Mouse (Mus musculus) ES-Bruce4 (cell line): ENCODE measurements around the gene Pknox2. TPM values are rescaled to one million over a fixed set of nuclear protein-coding genes. Genes with fewer than 3 reads are reported as not detected.
A peak's percentile ranks its signal among the peaks of the same experiment; 100 is the strongest.

Experiments used
- H3K27ac ChIP-seq: 2 replicates; pipeline ENCODE4 v1.5.1; 2012; ENCODE audit warnings: low read length, inconsistent platforms; ENCODE audit not compliant: insufficient read depth
- H3K27me3 ChIP-seq: 2 replicates; pipeline ENCODE4 v1.6.1; 2012; ENCODE audit warnings: mild to moderate bottlenecking, low read length, inconsistent platforms; ENCODE audit not compliant: control insufficient read depth, poor library complexity, insufficient read depth, severe bottlenecking
- H3K36me3 ChIP-seq: 2 replicates; pipeline ENCODE4 v1.6.1; 2012; ENCODE audit warnings: inconsistent platforms, mild to moderate bottlenecking, low read length, moderate library complexity; ENCODE audit not compliant: control insufficient read depth, poor library complexity, insufficient read depth, severe bottlenecking
- H3K4me1 ChIP-seq: one replicate; pipeline ENCODE4 v1.8.1; 2011; ENCODE audit warnings: low read length; ENCODE audit not compliant: control insufficient read depth, insufficient read depth
- H3K4me3 ChIP-seq: 2 replicates; pipeline ENCODE4 v1.5.1; 2011; ENCODE audit warnings: low read depth, mild to moderate bottlenecking, low read length
- H3K9ac ChIP-seq: 2 replicates; pipeline ENCODE4 v1.6.1; 2012; ENCODE audit warnings: low read depth, mild to moderate bottlenecking, inconsistent platforms; ENCODE audit not compliant: poor library complexity, severe bottlenecking
- H3K9me3 ChIP-seq: replicated peaks from 2 replicates; pipeline ENCODE4 v1.6.1; 2012; ENCODE audit warnings: mild to moderate bottlenecking, low read length, inconsistent platforms; ENCODE audit not compliant: control insufficient read depth, poor library complexity, insufficient read depth, severe bottlenecking
- CTCF ChIP-seq: IDR thresholded peaks from one replicate; pipeline ENCODE4 v1.8.1; 2011; ENCODE audit warnings: low read depth, low read length
- EP300 ChIP-seq: IDR thresholded peaks from 2 replicates; pipeline ENCODE4 v1.6.1; 2011; ENCODE audit warnings: low read depth, low read length; ENCODE audit not compliant: insufficient read depth
- POLR2A ChIP-seq: IDR thresholded peaks from one replicate; pipeline ENCODE4 v1.8.1; 2011; ENCODE audit warnings: low read length; ENCODE audit not compliant: insufficient read depth
- polyA plus RNA-seq: library from polyadenylated mRNA; stranded (reverse); fragments of >200 nt; gene quantifications from 2 replicates; pipeline ENCODE4 v1.2.4, GENCODE M21; 2011; ENCODE audit warnings: low read depth; ENCODE audit not compliant: missing spikeins, insufficient read depth, insufficient read length

The Pknox2 gene
- polyA plus RNA-seq, 1 experiment, result 12.3 TPM

DNA sequence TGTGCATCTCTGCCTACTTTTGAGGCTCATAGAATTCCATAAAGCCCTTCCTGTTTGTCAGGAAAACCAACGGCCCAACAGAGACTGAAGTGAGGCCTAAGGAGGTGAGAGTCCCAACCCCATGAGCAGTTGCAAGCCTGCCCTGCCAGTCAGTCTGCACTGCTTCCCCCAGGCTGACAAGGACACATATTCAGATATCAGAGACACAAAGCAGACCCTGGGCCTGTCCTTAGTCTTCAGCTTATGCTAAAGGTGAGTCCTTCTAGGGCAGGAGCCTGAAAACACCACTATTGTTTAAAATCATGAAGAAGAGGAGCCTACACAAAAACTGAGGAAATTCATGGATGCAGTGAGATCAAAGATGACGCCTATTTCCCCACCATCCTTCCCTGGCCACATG, 13.5 kb upstream of the Pknox2 start:
- Histone ChIP-seq H3K27me3 (no peaks in the 10 kb centered on the region), H3K4me1 (no peaks in the 10 kb centered on the region), H3K27ac (no peak overlapping the region), H3K9ac (no peak overlapping the region), H3K4me3 (no peak overlapping the region), H3K9me3 (no peaks in the 10 kb centered on the region), H3K36me3 (no peaks in the 10 kb centered on the region)
- no peak for TF ChIP-seq EP300

DNA sequence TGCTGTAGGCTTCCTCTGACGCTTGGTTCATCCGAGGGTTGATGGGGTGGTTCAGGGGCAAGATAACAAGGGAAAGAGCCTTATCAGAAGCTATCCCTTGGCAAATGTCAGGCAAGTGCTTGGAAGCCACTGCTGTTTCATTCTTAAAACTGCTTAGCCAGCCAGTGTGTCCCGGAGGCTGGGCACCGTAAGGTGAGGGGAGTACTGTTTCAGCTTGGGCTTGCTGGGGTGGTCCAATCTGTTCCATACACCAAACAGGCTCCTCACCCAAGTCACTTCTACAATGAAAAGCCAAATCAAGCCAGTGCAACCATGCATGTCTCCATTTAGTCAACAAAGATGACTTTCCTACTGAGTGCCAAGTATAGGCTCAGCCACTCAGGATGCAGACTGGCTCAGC, 679 bp upstream of the Pknox2 start:
- Histone ChIP-seq H3K4me3 (no peak overlapping the region), H3K27ac (no peak overlapping the region)
- no peak for TF ChIP-seq EP300
- TF ChIP-seq CTCF, result no peak
- TF ChIP-seq POLR2A, result no peak

DNA sequence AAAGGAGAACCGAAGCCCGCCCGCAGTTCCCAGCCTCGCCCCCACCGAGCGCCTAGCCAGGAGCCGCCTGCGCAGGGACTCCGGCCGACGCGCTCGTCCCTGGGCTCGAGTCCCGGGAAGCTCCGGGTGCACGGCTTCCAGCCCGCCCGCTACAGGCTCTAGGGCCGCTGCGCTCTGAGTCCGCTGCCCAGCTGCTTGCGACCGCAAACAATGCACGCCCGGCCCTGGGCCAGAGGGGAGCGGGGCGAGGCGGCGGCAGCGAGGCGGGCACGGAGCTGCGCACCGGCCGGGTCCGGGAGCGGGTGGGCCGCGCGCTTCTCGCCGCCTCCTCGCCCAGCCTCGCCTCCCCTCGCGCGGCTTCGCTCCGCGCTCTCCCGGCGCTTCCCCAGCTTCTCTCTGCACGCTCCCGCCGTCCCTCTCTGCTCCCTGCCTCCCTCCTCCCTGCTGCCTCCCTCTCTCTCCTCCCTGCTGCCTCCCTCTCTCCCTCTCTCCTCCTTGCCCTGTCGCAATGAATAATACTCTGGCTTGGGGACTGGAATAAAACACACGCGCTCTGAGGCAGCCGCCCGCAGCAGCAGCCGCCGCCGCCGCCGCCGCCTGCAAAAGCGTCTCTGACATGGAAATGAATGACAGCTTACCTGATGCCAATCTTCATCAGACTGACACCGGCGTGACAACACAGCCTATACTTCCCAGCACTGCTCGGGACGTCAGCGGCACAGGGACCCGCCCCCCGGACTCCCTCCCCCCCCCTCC, 426 bp downstream of the Pknox2 start:
- Histone ChIP-seq H3K4me1 (peaks cover 3% of the 10 kb centered on the region), H3K27ac (no peak overlapping the region), H3K36me3 (no peaks in the 10 kb centered on the region), H3K9ac (peak overlapping the region; percentile 55), H3K4me3 (peak overlapping the region; percentile 66), H3K27me3 (peaks cover 16% of the 10 kb centered on the region), H3K9me3 (no peaks in the 10 kb centered on the region)
- TF ChIP-seq CTCF (no peak), POLR2A (no peak), EP300 (no peak)

More for the DNA sequence above, 679 bp upstream of the Pknox2 start:
- Histone ChIP-seq H3K9ac (no peak overlapping the region), H3K27me3 (peaks cover 16% of the 10 kb centered on the region), H3K36me3 (no peaks in the 10 kb centered on the region), H3K4me1 (peaks cover 3% of the 10 kb centered on the region), H3K9me3 (no peaks in the 10 kb centered on the region)

DNA sequence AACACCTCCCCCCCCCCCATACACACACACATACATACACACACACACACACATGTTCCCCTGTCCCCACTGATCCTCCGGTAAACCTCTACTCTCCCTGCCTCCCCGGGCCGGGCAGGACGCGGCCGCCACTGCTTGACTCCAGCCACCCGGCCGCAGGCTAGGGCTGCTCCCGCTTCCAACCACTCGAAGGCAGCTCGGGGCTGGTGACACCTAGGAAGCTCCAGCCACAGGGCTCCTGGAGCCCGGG, 929 bp downstream of the Pknox2 start:
- no peak overlapping the region for H3K27ac ChIP-seq
- no peak for TF ChIP-seq POLR2A
- no peak for TF ChIP-seq CTCF
- TF ChIP-seq EP300, result no peak
- H3K9me3 ChIP-seq, result no peaks in the 10 kb centered on the region
- peaks cover 3% of the 10 kb centered on the region for H3K4me1 ChIP-seq
- no peaks in the 10 kb centered on the region for H3K36me3 ChIP-seq
- peak overlapping the region; percentile 55 for H3K9ac ChIP-seq
- H3K27me3 ChIP-seq, result peaks cover 16% of the 10 kb centered on the region
- H3K4me3 ChIP-seq, result peak overlapping the region; percentile 66

DNA sequence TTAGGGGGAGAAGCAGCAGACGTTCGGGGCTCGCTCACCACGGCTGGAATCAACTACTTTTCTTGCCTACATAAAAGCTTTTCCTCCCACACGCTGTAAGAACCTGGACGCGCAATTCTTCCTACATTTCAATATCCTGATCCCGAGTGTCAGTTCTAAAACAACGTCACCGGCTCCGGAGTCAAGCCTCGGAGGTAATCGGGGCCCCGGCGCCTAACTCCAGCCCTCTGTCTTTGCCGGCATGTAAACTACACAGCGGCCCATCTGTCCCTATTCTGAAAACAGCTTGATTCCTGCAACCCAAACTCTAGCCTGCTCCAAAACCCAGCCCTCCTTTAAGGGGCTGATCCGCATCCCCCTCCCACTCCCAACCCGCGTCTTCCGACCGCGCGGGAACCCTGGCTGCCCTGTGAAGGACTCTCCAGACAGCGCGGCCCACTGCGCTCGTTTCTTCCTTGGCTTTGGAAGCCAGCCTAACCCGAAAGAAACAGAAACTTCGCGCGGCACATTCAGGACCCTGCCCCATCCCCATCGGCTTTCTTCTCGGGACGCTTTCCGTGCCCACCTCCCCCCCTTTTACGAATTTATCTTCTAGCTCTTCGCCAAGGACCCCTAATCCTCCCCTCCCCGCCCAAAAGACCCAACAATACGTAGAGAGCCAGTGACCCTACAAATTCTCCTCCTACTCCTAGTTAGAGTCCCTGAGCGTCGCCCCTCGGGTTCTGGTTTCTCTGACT, 1.4 kb downstream of the Pknox2 start:
- H3K27me3 ChIP-seq, result peaks cover 16% of the 10 kb centered on the region
- no peaks in the 10 kb centered on the region for H3K9me3 ChIP-seq
- H3K4me3 ChIP-seq, result peak overlapping the region; percentile 66
- peaks cover 3% of the 10 kb centered on the region for H3K4me1 ChIP-seq
- H3K9ac ChIP-seq, result peak overlapping the region; percentile 55
- H3K36me3 ChIP-seq, result no peaks in the 10 kb centered on the region
- TF ChIP-seq POLR2A (no peak), CTCF (no peak), EP300 (no peak)
- no peak overlapping the region for H3K27ac ChIP-seq

DNA sequence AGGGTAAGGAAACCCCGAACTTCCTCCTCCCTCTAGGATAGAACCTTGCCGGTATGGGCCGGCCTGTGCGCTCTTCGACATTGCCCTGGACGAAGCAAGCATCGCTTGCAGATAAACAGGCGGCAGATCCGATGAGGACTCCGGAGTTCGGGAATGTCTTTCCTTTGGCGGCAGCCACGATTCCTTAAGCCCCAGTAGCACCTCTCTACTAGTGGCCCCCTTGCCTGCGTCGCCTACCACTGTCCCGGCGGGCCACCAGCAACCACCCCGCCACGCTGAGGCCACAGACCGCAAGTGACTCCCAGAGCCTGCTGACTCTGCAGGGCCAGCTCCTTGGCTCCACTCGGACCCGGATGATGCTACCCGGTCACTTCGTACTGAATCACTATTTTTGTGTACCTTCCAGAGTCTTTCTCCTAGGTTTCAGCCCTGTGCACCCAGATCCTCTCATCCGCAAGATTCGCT, 2.0 kb downstream of the Pknox2 start:
- H3K27me3 ChIP-seq, result peaks cover 16% of the 10 kb centered on the region
- H3K9ac ChIP-seq, result peak overlapping the region; percentile 55
- TF ChIP-seq EP300 (no peak), POLR2A (no peak)
- peak overlapping the region; percentile 66 for H3K4me3 ChIP-seq
- H3K4me1 ChIP-seq, result peaks cover 7% of the 10 kb centered on the region
- no peaks in the 10 kb centered on the region for H3K36me3 ChIP-seq
- no peak overlapping the region for H3K27ac ChIP-seq
- H3K9me3 ChIP-seq, result no peaks in the 10 kb centered on the region
